In the genomic region with DNA sequence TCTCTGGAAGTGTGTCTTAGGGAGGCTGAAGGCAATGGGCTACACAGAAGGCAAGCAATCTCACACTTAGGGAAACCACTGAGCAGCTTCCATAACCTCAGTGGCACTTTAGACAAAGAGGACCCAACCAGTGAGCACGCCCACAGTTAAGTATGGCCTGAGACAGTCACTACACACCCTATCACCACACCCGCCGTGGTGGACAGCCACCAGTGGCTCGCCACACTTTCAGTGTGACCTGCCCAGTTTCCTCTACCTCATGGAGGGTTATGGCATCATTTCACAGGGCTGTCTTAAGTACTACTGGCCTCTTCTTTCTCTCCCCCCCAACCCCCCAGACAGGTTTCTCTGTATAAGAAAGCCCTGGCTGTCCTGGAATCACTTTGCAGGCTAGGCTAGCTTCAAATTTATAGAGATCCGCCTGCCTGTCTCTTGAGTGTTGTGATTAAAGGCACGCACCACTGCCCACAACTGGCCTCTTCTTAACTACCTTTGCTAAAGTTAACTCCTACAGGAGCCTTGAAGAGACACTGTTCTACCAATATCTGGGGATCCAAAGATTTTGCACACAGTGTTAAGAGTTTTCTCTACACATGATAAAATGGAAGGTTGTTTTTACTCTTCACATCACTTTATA, we compare ENCODE assay signal across 24 mouse cellular contexts.
DNase-seq lines count a peak whose midpoint lies in the region; ATAC-seq lines count a peak whose summit lies in the region.
"Had no signal": no experiment of that assay in that cellular context is flagged by ENCODE, and none has a peak within 500 bp of the region (broad histone marks: within the 10 kb centered on the region; RNA-seq: fewer than 3 reads in every experiment).

No protein-coding gene starts in this region.

- H3K4me3 ChIP-seq in kidney, embryonic 14.5 days (ENCODE audit: low read length), result no peak overlapping the region
- H3K4me3 ChIP-seq in lung, embryonic 15.5 days, result no peak overlapping the region
- H3K4me3 ChIP-seq: embryonic facial prominence, embryonic 12.5 days; hindbrain, embryonic 10.5 days; midbrain, embryonic 15.5 days; myocyte had no signal

- H3K36me3 ChIP-seq in kidney, embryonic 14.5 days (ENCODE audit: control insufficient read depth, insufficient read depth, low read length), result no peaks in the 10 kb centered on the region
- H3K36me3 ChIP-seq in lung, embryonic 15.5 days, result no peaks in the 10 kb centered on the region
- H3K36me3 ChIP-seq: embryonic facial prominence, embryonic 12.5 days; midbrain, embryonic 15.5 days had no signal

- no peak for DNase-seq in kidney, postnatal 14 days
- no peak for DNase-seq in lung, postnatal 10 days
- no peak for DNase-seq in adrenal gland, postnatal 10 days
- DNase-seq: B cell, adult 2 months; cerebellum, adult 2 months; cerebellum, postnatal 25 days; gastrocnemius, postnatal 14 days; kidney, adult 11 months; left cerebral cortex, postnatal 4 days; liver; thymus, adult 18-20 months had no signal

- H3K4me2 ChIP-seq in kidney, embryonic 14.5 days (replicated peaks; ENCODE audit: low read depth, low read length), result no peak overlapping the region
- no peak overlapping the region for H3K4me2 ChIP-seq in lung, embryonic 15.5 days
- H3K4me2 ChIP-seq: embryonic facial prominence, embryonic 12.5 days; midbrain, embryonic 15.5 days had no signal

- no peaks in the 10 kb centered on the region for H3K9me3 ChIP-seq in kidney, embryonic 14.5 days (ENCODE audit: control insufficient read depth, low read length)
- H3K9me3 ChIP-seq in lung, embryonic 15.5 days, result no peaks in the 10 kb centered on the region
- H3K9me3 ChIP-seq: embryonic facial prominence, embryonic 12.5 days; G1E; midbrain, embryonic 15.5 days had no signal

- peaks cover 33% of the 10 kb centered on the region for H3K4me1 ChIP-seq in kidney, embryonic 14.5 days (ENCODE audit: control insufficient read depth, insufficient read depth, low read length)
- H3K4me1 ChIP-seq in lung, embryonic 15.5 days, result peaks cover 59% of the 10 kb centered on the region

- H3K27ac ChIP-seq in kidney, embryonic 14.5 days (ENCODE audit: low read depth, low read length), result peak overlapping the region; percentile 42; the same call in 1 of the 2 replicates
- H3K27ac ChIP-seq in lung, embryonic 15.5 days, result peak overlapping the region; percentile 30; the same call in 1 of the 2 replicates
- H3K27ac ChIP-seq: hindbrain, embryonic 10.5 days; hindbrain, postnatal 0 days; midbrain, embryonic 15.5 days had no signal

- H3K27me3 ChIP-seq in kidney, embryonic 14.5 days (ENCODE audit: control insufficient read depth, insufficient read depth, low read length), result no peaks in the 10 kb centered on the region
- no peaks in the 10 kb centered on the region for H3K27me3 ChIP-seq in lung, embryonic 15.5 days
- H3K27me3 ChIP-seq: CH12.LX; embryonic facial prominence, embryonic 12.5 days; midbrain, embryonic 15.5 days; Patski had no signal

- peak; percentile 60 for ATAC-seq in kidney, embryonic 14.5 days (ENCODE audit: low FRiP score, low TSS enrichment)
- ATAC-seq in lung, embryonic 15.5 days (ENCODE audit: borderline replicate concordance, extremely low read depth, low FRiP score, low TSS enrichment), result no peak; the same call in 1 of the 2 replicates
- 0 out of 2 replicates have a peak, but pooled peaks have one; percentile 40 for ATAC-seq in monocyte, adult 5-6 weeks (replicated peaks; ENCODE audit: insufficient number of reproducible peaks, low FRiP score, low TSS enrichment, poor library complexity, severe bottlenecking)
- ATAC-seq in megakaryocyte progenitor cell, adult 5-6 weeks (replicated peaks; ENCODE audit: poor library complexity), result no peak
- ATAC-seq: hindbrain, postnatal 0 days; midbrain, embryonic 15.5 days had no signal

- 59% methylated on average over 6 of the region's 6 CpGs for WGBS in kidney, embryonic 14.5 days
- 90% methylated on average over 6 of the region's 6 CpGs for WGBS in lung, embryonic 15.5 days

- no peak overlapping the region for H3K9ac ChIP-seq in kidney, embryonic 14.5 days (ENCODE audit: low read depth, low read length)
- no peak overlapping the region for H3K9ac ChIP-seq in lung, embryonic 15.5 days
- H3K9ac ChIP-seq: embryonic facial prominence, embryonic 12.5 days; forebrain, postnatal 0 days; midbrain, embryonic 15.5 days had no signal

Comparison
In these comparisons a context has a peak if more than half of its experiments do, and no peak if none do; other contexts are left out.
1. ATAC-seq: peak in kidney, embryonic 14.5 days (single experiment) and monocyte, adult 5-6 weeks (single experiment); none in lung, embryonic 15.5 days (single experiment) and megakaryocyte progenitor cell, adult 5-6 weeks (single experiment).